Mouse (Mus musculus) lung, adult 2 months (tissue): ENCODE data around the gene Iqcf3.

ENCODE experiments used
- CTCF ChIP-seq: fragments of 200-500 bp; IDR thresholded peaks from 2 replicates; pipeline ENCODE4 v1.5.1; 2011; ENCODE audit warnings: mild to moderate bottlenecking, low read length, control low read depth; ENCODE audit not compliant: insufficient read depth
- POLR2A ChIP-seq: fragments of 200-500 bp; IDR thresholded peaks from 2 replicates; pipeline ENCODE4 v1.6.1; 2011; ENCODE audit warnings: low read depth, mild to moderate bottlenecking, control low read depth, low read length, borderline replicate concordance; ENCODE audit errors: extremely low read depth

GRCm38 (mm10) chr9:106566437-106566836 is 5.0 kb upstream of the Iqcf3 start:
- TF ChIP-seq CTCF (no peak), POLR2A (no peak)
